In the genomic region with DNA sequence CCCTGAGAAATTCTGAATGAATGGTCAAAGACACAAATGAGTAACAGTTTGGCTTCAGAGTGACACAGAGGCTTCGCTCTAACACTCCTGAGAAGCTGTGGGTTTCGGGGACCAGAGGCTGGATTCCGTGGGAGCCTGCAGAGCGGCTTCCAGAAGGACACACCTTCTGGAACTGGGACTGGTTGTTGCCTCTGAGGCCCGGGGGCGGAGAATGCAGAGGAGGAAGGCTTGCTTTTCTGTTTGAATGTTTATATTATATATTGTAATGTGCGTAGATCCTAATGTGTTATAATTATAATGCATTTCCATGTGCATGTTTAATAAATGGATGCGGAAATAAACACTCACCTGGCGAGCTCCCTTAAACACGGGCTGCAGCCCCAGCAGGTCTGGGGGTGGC, we compare ENCODE assay signal across 13 mouse cellular contexts. TPM values are rescaled to one million over a fixed set of nuclear protein-coding genes. Genes with fewer than 3 reads are reported as not detected.
DNase-seq lines count a peak whose midpoint lies in the region; ATAC-seq and TF ChIP-seq lines count a peak whose summit lies in the region.
"Had no signal": no experiment of that assay in that cellular context is flagged by ENCODE, and none has a peak within 500 bp of the region (broad histone marks: within the 10 kb centered on the region; RNA-seq: fewer than 3 reads in every experiment).

No protein-coding gene starts in this region.

- H3K27me3 ChIP-seq in kidney, embryonic 14.5 days (ENCODE audit: control insufficient read depth, insufficient read depth, low read length), result peaks cover 7% of the 10 kb centered on the region; the same call in 1 of the 2 replicates
- H3K27me3 ChIP-seq in embryonic facial prominence, embryonic 12.5 days, result no peaks in the 10 kb centered on the region
- H3K27me3 ChIP-seq in forebrain, postnatal 0 days (ENCODE audit: insufficient read depth, low read length), result no peaks in the 10 kb centered on the region
- no peaks in the 10 kb centered on the region for H3K27me3 ChIP-seq in midbrain, embryonic 11.5 days (ENCODE audit: control insufficient read depth, insufficient read depth, low read length)

- no peak for DNase-seq in kidney, postnatal 10 days
- DNase-seq in forebrain, postnatal 0 days, result no peak
- DNase-seq in midbrain, embryonic 11.5 days (ENCODE audit: low spot score, missing footprints), result no peak
- DNase-seq in adrenal gland, postnatal 14 days, result no peak
- no peak for DNase-seq in MN1 (ENCODE audit: low spot score)
- DNase-seq: cerebellum, adult 11-12 months; kidney, adult 11 months; thymus, postnatal 4 days had no signal

- H3K27ac ChIP-seq in kidney, embryonic 14.5 days (ENCODE audit: low read depth, low read length), result no peak overlapping the region
- no peak overlapping the region for H3K27ac ChIP-seq in embryonic facial prominence, embryonic 12.5 days
- H3K27ac ChIP-seq in forebrain, postnatal 0 days (ENCODE audit: low read depth, low read length), result no peak overlapping the region
- no peak overlapping the region for H3K27ac ChIP-seq in midbrain, embryonic 11.5 days (ENCODE audit: low read depth, low read length)

- H3K36me3 ChIP-seq in kidney, embryonic 14.5 days (ENCODE audit: control insufficient read depth, insufficient read depth, low read length), result no peaks in the 10 kb centered on the region
- H3K36me3 ChIP-seq in embryonic facial prominence, embryonic 12.5 days, result no peaks in the 10 kb centered on the region
- H3K36me3 ChIP-seq in forebrain, postnatal 0 days (ENCODE audit: insufficient read depth), result no peaks in the 10 kb centered on the region
- no peaks in the 10 kb centered on the region for H3K36me3 ChIP-seq in midbrain, embryonic 11.5 days (ENCODE audit: control insufficient read depth, insufficient read depth, low read length)

- no peak overlapping the region for H3K9ac ChIP-seq in kidney, embryonic 14.5 days (ENCODE audit: low read depth, low read length)
- peak overlapping the region; percentile 24; the same call in 1 of the 2 replicates for H3K9ac ChIP-seq in embryonic facial prominence, embryonic 12.5 days
- H3K9ac ChIP-seq in forebrain, postnatal 0 days, result no peak overlapping the region
- no peak overlapping the region for H3K9ac ChIP-seq in midbrain, embryonic 11.5 days (ENCODE audit: low read length)

- no peak for TF ChIP-seq CTCF in forebrain, postnatal 0 days (IDR thresholded peaks at IDR 0.05; ENCODE audit: low read depth)

- H3K9me3 ChIP-seq in kidney, embryonic 14.5 days (ENCODE audit: control insufficient read depth, low read length), result no peaks in the 10 kb centered on the region
- no peaks in the 10 kb centered on the region for H3K9me3 ChIP-seq in embryonic facial prominence, embryonic 12.5 days
- H3K9me3 ChIP-seq in forebrain, postnatal 0 days (ENCODE audit: low read length), result no peaks in the 10 kb centered on the region
- H3K9me3 ChIP-seq in midbrain, embryonic 11.5 days (ENCODE audit: control insufficient read depth, low read length), result no peaks in the 10 kb centered on the region

- 49% methylated on average over 10 of the region's 10 CpGs for WGBS in kidney, embryonic 14.5 days
- WGBS in embryonic facial prominence, embryonic 12.5 days, result 50% methylated on average over 10 of the region's 10 CpGs
- 44% methylated on average over 10 of the region's 10 CpGs for WGBS in forebrain, postnatal 0 days
- 43% methylated on average over 10 of the region's 10 CpGs for WGBS in midbrain, embryonic 11.5 days

- no peak for ATAC-seq in kidney, embryonic 14.5 days (ENCODE audit: low FRiP score, low TSS enrichment)
- no peak for ATAC-seq in embryonic facial prominence, embryonic 12.5 days (ENCODE audit: insufficient number of reproducible peaks, insufficient read depth, low FRiP score, low TSS enrichment)
- ATAC-seq in forebrain, postnatal 0 days, result no peak
- ATAC-seq in midbrain, embryonic 11.5 days (ENCODE audit: low FRiP score), result no peak
- no peak for ATAC-seq in CD4-positive, CD25-positive, alpha-beta regulatory T cell, adult 4 months
- ATAC-seq: activated CD4-positive, CD25-positive, alpha-beta regulatory T cell, adult 4 months had no signal

- H3K4me1 ChIP-seq in kidney, embryonic 14.5 days (ENCODE audit: control insufficient read depth, insufficient read depth, low read length), result no peaks in the 10 kb centered on the region
- no peaks in the 10 kb centered on the region for H3K4me1 ChIP-seq in embryonic facial prominence, embryonic 12.5 days
- H3K4me1 ChIP-seq in forebrain, postnatal 0 days (ENCODE audit: insufficient read depth), result no peaks in the 10 kb centered on the region
- H3K4me1 ChIP-seq in midbrain, embryonic 11.5 days (ENCODE audit: control insufficient read depth, insufficient read depth, low read length), result no peaks in the 10 kb centered on the region

- H3K4me2 ChIP-seq in kidney, embryonic 14.5 days (replicated peaks; ENCODE audit: low read depth, low read length), result peak overlapping the region; percentile 21
- peak overlapping the region; percentile 36 for H3K4me2 ChIP-seq in embryonic facial prominence, embryonic 12.5 days (replicated peaks)
- H3K4me2 ChIP-seq in forebrain, postnatal 0 days (ENCODE audit: low read depth), result peak overlapping the region; percentile 36
- H3K4me2 ChIP-seq in midbrain, embryonic 11.5 days, result peak overlapping the region; percentile 22; the same call in 1 of the 2 replicates

- H3K4me3 ChIP-seq in kidney, embryonic 14.5 days (ENCODE audit: low read length), result peak overlapping the region; percentile 11; the same call in 1 of the 2 replicates
- no peak overlapping the region for H3K4me3 ChIP-seq in embryonic facial prominence, embryonic 12.5 days
- H3K4me3 ChIP-seq in forebrain, postnatal 0 days (ENCODE audit: low read depth, low read length), result 0 out of 2 replicates have a peak overlapping the region, but pooled peaks have one; percentile 2
- H3K4me3 ChIP-seq in midbrain, embryonic 11.5 days (ENCODE audit: low read depth, low read length), result no peak overlapping the region

RNA-seq across cellular contexts. Expression of gene Csnk1e, which starts 15.7 kb away (rescaled TPM):
- polyA plus RNA-seq in kidney, embryonic 14.5 days (2014; fragmentation: Nextera tagmentation; extraction: Ambion mirVana), result 88.8 and 107 TPM in 2 replicates
- 148 and 160 TPM in 2 replicates for polyA plus RNA-seq in embryonic facial prominence, embryonic 12.5 days (2016; fragmentation: Nextera tagmentation; extraction: Ambion mirVana)
- 398 and 490 TPM in 2 replicates for total RNA-seq in forebrain, postnatal 0 days (2014; rRNA removed)
- polyA plus RNA-seq in forebrain, postnatal 0 days (2015; fragmentation: Nextera tagmentation; extraction: Ambion mirVana), result 160 and 248 TPM in 2 replicates
- 175 and 182 TPM in 2 replicates for polyA plus RNA-seq in midbrain, embryonic 11.5 days (2014; fragmentation: Nextera tagmentation; extraction: Ambion mirVana)
- total RNA-seq in adrenal gland, postnatal 14 days (2021), result 66.7 and 85.8 TPM in 2 replicates
- 1 to 10 TPM; 3.1 to 6.2 TPM for polyA plus RNA-seq in CD4-positive, CD25-positive, alpha-beta regulatory T cell, adult 4 months (2017; shearing (Covaris generic))

RNA-seq across cellular contexts. Expression of gene Kcnj4, which starts 33.9 kb away (rescaled TPM):
- 0.23 TPM in 1 of 2 replicates, not detected in the other for polyA plus RNA-seq in kidney, embryonic 14.5 days (2014; fragmentation: Nextera tagmentation; extraction: Ambion mirVana)
- polyA plus RNA-seq in embryonic facial prominence, embryonic 12.5 days (2016; fragmentation: Nextera tagmentation; extraction: Ambion mirVana), result 0.10 TPM in 1 of 2 replicates, not detected in the other
- total RNA-seq in forebrain, postnatal 0 days (2014; rRNA removed), result 17.3 and 17.8 TPM in 2 replicates
- polyA plus RNA-seq in forebrain, postnatal 0 days (2015; fragmentation: Nextera tagmentation; extraction: Ambion mirVana), result 0.99 and 1.1 TPM in 2 replicates
- polyA plus RNA-seq in midbrain, embryonic 11.5 days (2014; fragmentation: Nextera tagmentation; extraction: Ambion mirVana), result not detected in 2 replicates
- 0.19 and 0.23 TPM in 2 replicates for total RNA-seq in adrenal gland, postnatal 14 days (2021)
- not detected for polyA plus RNA-seq in CD4-positive, CD25-positive, alpha-beta regulatory T cell, adult 4 months (2017; shearing (Covaris generic))
- total RNA-seq: monocyte, adult 5-6 weeks had no signal
- polyA plus RNA-seq: activated CD4-positive, CD25-positive, alpha-beta regulatory T cell, adult 4 months had no signal

RNA-seq across cellular contexts. Expression of gene Kdelr3, which starts 45.1 kb away (rescaled TPM):
- polyA plus RNA-seq in kidney, embryonic 14.5 days (2014; fragmentation: Nextera tagmentation; extraction: Ambion mirVana), result 38.2 and 40.1 TPM in 2 replicates
- 41.5 and 42.0 TPM in 2 replicates for polyA plus RNA-seq in embryonic facial prominence, embryonic 12.5 days (2016; fragmentation: Nextera tagmentation; extraction: Ambion mirVana)
- 3.1 and 5.6 TPM in 2 replicates for total RNA-seq in forebrain, postnatal 0 days (2014; rRNA removed)
- polyA plus RNA-seq in forebrain, postnatal 0 days (2015; fragmentation: Nextera tagmentation; extraction: Ambion mirVana), result 5.3 and 6.8 TPM in 2 replicates
- 14.9 and 16.4 TPM in 2 replicates for polyA plus RNA-seq in midbrain, embryonic 11.5 days (2014; fragmentation: Nextera tagmentation; extraction: Ambion mirVana)
- 6.8 and 7.3 TPM in 2 replicates for total RNA-seq in adrenal gland, postnatal 14 days (2021)
- not detected for polyA plus RNA-seq in CD4-positive, CD25-positive, alpha-beta regulatory T cell, adult 4 months (2017; shearing (Covaris generic))
- total RNA-seq: monocyte, adult 5-6 weeks had no signal

Comparison
In these comparisons a context has a peak if more than half of its experiments do, and no peak if none do; other contexts are left out.
1. H3K4me3 ChIP-seq: peak in kidney, embryonic 14.5 days (single experiment) and forebrain, postnatal 0 days (single experiment); none in embryonic facial prominence, embryonic 12.5 days (single experiment) and midbrain, embryonic 11.5 days (single experiment).
2. RNA of gene Csnk1e, which starts 15.7 kb away (polyA plus RNA-seq): 160 to 248 TPM in forebrain, postnatal 0 days, 175 to 182 TPM in midbrain, embryonic 11.5 days, 148 to 160 TPM in embryonic facial prominence, embryonic 12.5 days and 88.8 to 107 TPM in kidney, embryonic 14.5 days; 3.1 to 6.2 TPM in CD4-positive, CD25-positive, alpha-beta regulatory T cell, adult 4 months; every median in the first group is over 10 times any median in the second.
3. Peak in every context shown above with its lines, with median percentiles within 50 percentile points of each other: H3K4me2 ChIP-seq.